Mouse (Mus musculus): ENCODE results near the gene Cfap58.

DNA sequence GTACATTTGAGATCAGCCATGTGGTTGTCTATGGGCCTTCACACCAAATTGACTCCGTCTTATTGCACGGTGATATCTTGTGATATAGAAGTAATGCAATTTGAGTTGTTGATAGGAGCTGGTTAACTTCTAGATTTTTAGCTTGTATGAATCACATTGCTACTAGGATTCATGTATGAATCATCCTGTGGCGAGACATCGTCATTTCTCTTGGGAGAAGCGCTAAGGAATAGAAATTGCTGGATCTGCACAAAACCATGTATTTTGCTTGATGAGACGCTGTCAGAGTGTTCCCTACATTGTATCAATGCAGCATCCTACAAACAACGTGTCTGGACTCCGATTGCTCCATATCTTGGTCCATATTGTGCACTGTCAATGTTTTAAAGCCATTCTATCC lies 102.1 kb downstream of the Cfap58 start:
- TF ChIP-seq GATA1 (IDR thresholded peaks at IDR 0.05; ENCODE audit: low read length) (no peak), TAL1 (IDR thresholded peaks at IDR 0.05; ENCODE audit: low read length) (no peak)

Data from erythroblast, embryonic 14.5 days (primary cell).